Mouse (Mus musculus) urinary bladder, adult 18-20 months (tissue): ENCODE results near the gene Pdlim4.
A peak's percentile ranks its signal among the peaks of the same experiment; 100 is the strongest.

ENCODE experiments used
- DNase-seq, 2 experiments: peaks; one replicate each; pipeline ENCODE4 v3.0.0; 2022; ENCODE audit warnings: low spot score in 2 of 2, mixed read lengths in 2 of 2

The Pdlim4 gene

GRCm38 (mm10) chr11:54068520-54069371 is at the start of gene Pdlim4:
Gene Pdlim4 (minus strand): TSS chr11:54069014.
- no peak for DNase-seq

- DNase-seq, result no peak
Measured at GRCm38 (mm10) chr11:54117096-54117495, 48.3 kb upstream of the Pdlim4 start.

GRCm38 (mm10) chr11:54116406-54116805 is 47.6 kb upstream of the Pdlim4 start:
- no peak for DNase-seq

GRCm38 (mm10) chr11:54115911-54116310 is 47.1 kb upstream of the Pdlim4 start:
- no peak for DNase-seq

GRCm38 (mm10) chr11:54115301-54115700 is 46.5 kb upstream of the Pdlim4 start:
- no peak for DNase-seq

GRCm38 (mm10) chr11:54114746-54115145 is 45.9 kb upstream of the Pdlim4 start:
- DNase-seq, result no peak

GRCm38 (mm10) chr11:54113352-54113751 is 44.5 kb upstream of the Pdlim4 start:
- DNase-seq, result no peak

- peak; percentile 74 to 95 for DNase-seq
Measured at GRCm38 (mm10) chr11:54112920-54113319, 44.1 kb upstream of the Pdlim4 start.

GRCm38 (mm10) chr11:54111976-54112741 is 43.3 kb upstream of the Pdlim4 start:
- DNase-seq, result no peak

- no peak for DNase-seq
Measured at GRCm38 (mm10) chr11:54111291-54111690, 42.5 kb upstream of the Pdlim4 start.

GRCm38 (mm10) chr11:54108894-54109293 is 40.1 kb upstream of the Pdlim4 start:
- no peak for DNase-seq

- DNase-seq, result no peak
Measured at GRCm38 (mm10) chr11:54108131-54108530, 39.3 kb upstream of the Pdlim4 start.

GRCm38 (mm10) chr11:54107239-54107638 is 38.4 kb upstream of the Pdlim4 start:
- no peak for DNase-seq

GRCm38 (mm10) chr11:54106676-54107075 is 37.9 kb upstream of the Pdlim4 start:
- no peak for DNase-seq

- DNase-seq, result no peak
Measured at GRCm38 (mm10) chr11:54105011-54105410, 36.2 kb upstream of the Pdlim4 start.

GRCm38 (mm10) chr11:54102706-54103449 is 34.1 kb upstream of the Pdlim4 start:
- no peak for DNase-seq

GRCm38 (mm10) chr11:54101701-54102100 is 32.9 kb upstream of the Pdlim4 start:
- DNase-seq, result no peak

- DNase-seq, result peak; percentile 57 to 64
Measured at GRCm38 (mm10) chr11:54100692-54101591, 32.1 kb upstream of the Pdlim4 start.

- DNase-seq, result no peak
Measured at GRCm38 (mm10) chr11:54100045-54100691, 31.4 kb upstream of the Pdlim4 start, which contains the start of gene P4ha2. Gene P4ha2 (plus strand): TSS chr11:54100095.

- no peak for DNase-seq
Measured at GRCm38 (mm10) chr11:54093000-54093399, 24.2 kb upstream of the Pdlim4 start.
